Mouse (Mus musculus) cerebellum, adult 2 months (tissue): Measurements from ENCODE around the gene H2afy2.

Source experiments
- CTCF ChIP-seq: fragments of 200-500 bp; IDR thresholded peaks from 2 replicates; pipeline ENCODE4 v1.5.1; 2011; ENCODE audit warnings: low read depth, mild to moderate bottlenecking, control low read depth, low read length, moderate library complexity, borderline replicate concordance; ENCODE audit not compliant: insufficient read depth
- POLR2A ChIP-seq: fragments of 200-500 bp; IDR thresholded peaks from 2 replicates; pipeline ENCODE4 v1.6.1; 2011; ENCODE audit warnings: low read length, control low read depth, borderline replicate concordance; ENCODE audit not compliant: insufficient read depth

DNA sequence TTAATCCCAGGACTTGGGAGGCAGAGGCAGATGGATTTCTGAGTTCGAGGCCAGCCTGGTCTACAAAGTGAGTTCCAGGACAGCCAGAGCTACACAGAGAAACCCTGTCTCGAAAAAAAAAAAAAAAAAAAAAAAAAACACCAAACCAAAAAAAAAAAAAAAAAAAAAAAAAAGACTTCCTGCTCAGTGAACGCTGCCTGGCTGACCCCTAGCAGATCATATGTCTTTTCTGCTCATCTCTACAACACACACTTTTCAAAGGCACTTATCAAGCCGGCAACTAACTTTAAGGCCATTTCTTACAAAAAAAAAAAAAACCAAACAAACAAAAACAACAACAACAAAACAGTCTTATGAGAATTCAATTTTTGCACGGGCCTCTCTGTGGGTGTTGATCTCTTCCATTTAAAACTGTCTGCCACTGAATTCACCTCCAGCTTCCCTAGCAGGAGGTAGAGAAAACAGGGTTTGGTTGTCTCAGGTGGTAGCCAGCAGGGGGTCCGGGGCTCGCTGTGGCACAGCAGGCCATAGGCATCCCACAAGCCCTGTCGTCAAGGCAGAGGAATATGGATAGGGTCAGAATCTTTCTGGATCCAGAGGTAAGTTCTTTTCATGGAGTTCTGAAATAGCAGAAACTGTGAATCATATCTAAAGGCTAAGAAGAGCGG is 2.4 kb downstream of the H2afy2 start:
- TF ChIP-seq CTCF (no peak), POLR2A (no peak)
